Mouse (Mus musculus): Measurements from ENCODE around the gene E130208F15Rik. TPM values are rescaled to one million over a fixed set of nuclear protein-coding genes. Genes with fewer than 3 reads are reported as not detected.

E130208F15Rik gene
- polyA plus RNA-seq (2015; fragmentation: Nextera tagmentation; extraction: Ambion mirVana): 5.7 TPM in 1 of 2 replicates, not detected in the other

DNA sequence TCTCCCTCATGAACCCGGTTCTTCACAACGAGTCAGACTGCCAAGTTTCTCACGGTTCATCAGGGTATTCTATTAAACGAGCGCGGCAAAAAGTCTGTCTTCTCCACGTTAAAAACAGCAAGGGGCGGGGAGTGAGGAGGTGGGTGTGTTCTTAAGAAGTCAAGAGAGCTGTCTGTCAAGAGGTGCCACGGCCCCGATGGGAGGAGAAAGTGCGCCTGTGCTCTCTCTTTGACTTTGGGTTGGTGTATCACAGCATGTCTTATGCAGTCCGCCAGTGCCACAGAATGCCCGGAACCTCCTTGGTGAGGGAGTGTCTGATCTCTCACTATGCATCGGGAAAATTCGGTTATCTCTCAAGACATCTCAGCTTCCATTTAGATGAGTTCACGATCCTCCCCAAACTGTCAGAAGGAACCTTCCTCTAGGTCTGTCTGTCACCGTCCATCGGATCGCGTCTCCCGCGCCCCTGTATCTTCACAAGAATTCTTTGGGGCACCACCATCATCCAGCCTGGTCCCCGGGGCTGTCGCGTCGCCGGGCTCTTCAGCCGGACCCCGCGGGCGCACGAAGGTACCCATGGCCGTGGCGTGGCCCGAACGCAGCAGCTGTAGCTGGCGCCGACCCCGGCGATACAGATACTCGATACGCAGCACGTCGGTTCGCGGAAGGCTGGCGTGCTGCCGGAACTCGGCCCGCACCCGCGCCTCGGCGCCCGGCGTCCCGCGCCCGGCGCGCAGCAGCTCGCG, at the start of gene E130208F15Rik:
TSS of gene E130208F15Rik (plus strand) at position 202 of the 746 bp plus-strand sequence.
- Histone ChIP-seq H3K9me3 (no peaks in the 10 kb centered on the region), H3K27ac (replicated peaks) (peak within 1 kb of the TSS; percentile 89), H3K4me2 (peak within 1 kb of the TSS; percentile 78), H3K4me3 (peak within 1 kb of the TSS; percentile 89), H3K27me3 (peaks cover 5% of the 10 kb centered on the region; the same call in 1 of the 2 replicates), H3K36me3 (0 out of 2 replicates have a peak, but pooled peaks cover 18% of the 10 kb centered on the region), H3K9ac (peak within 1 kb of the TSS; percentile 92), H3K4me1 (replicated peaks) (peaks cover 24% of the 10 kb centered on the region)
- under 1% methylated on average over 57 of the region's 63 CpGs for WGBS
- ATAC-seq (ENCODE audit: low read depth): peak; percentile 71

DNA sequence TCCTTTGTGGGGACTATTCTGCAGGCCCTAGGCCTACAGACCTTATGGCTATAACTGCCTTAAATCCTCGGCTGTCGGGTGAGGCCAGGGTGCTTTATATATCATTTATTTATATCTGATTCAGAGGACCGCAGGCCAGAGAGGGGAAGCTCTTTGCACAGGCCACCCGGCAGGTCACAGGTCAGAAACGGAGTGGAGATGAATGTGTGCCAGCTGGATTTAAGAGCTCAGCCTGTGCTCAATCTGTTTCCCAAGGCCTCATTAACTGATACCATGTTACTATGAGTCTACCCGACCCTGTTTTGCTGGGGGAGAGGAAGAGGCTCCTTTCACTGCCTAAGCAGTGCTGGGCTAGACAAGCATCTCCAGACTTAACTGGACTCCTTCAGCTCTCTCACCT, 47.2 kb upstream of the E130208F15Rik start:
- no peak overlapping the region for H3K4me3 ChIP-seq
- no peak overlapping the region for H3K27ac ChIP-seq (replicated peaks)
- H3K36me3 ChIP-seq: no peaks in the 10 kb centered on the region
- ATAC-seq (ENCODE audit: low read depth): no peak
- H3K9ac ChIP-seq: no peak overlapping the region
- H3K27me3 ChIP-seq: no peaks in the 10 kb centered on the region
- 81% methylated on average over 6 of the region's 6 CpGs for WGBS
- H3K4me2 ChIP-seq: no peak overlapping the region
- no peaks in the 10 kb centered on the region for H3K9me3 ChIP-seq
- 0 out of 2 replicates have a peak, but pooled peaks cover 6% of the 10 kb centered on the region for H3K4me1 ChIP-seq (replicated peaks)

DNA sequence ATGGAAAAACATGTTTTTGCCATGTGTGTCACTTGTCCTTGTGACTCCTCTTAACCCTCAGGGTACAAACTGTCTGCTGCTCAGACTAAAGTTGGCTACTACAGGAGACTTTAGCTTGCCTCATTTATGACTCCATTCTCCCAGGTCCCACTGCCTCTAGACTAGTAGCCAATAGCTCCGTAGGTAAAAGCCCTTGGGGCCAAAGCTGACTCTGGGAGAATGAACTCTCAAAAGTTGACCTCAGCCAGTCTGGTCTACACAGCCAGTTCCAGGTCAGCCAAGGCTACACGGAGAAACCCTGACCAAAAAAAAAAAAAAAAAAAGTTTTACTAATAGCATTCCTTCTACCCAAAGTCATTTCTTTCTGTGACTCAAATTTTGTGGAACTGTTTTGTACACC, 42.6 kb upstream of the E130208F15Rik start:
- Histone ChIP-seq H3K9me3 (no peaks in the 10 kb centered on the region), H3K9ac (no peak overlapping the region), H3K4me1 (replicated peaks) (peaks cover 19% of the 10 kb centered on the region), H3K27me3 (no peaks in the 10 kb centered on the region), H3K27ac (replicated peaks) (no peak overlapping the region), H3K36me3 (no peaks in the 10 kb centered on the region), H3K4me3 (no peak overlapping the region), H3K4me2 (peak overlapping the region; percentile 94; the same call in 1 of the 2 replicates)
- 33% methylated on average over 2 of the region's 2 CpGs for WGBS
- ATAC-seq (ENCODE audit: low read depth): no peak

DNA sequence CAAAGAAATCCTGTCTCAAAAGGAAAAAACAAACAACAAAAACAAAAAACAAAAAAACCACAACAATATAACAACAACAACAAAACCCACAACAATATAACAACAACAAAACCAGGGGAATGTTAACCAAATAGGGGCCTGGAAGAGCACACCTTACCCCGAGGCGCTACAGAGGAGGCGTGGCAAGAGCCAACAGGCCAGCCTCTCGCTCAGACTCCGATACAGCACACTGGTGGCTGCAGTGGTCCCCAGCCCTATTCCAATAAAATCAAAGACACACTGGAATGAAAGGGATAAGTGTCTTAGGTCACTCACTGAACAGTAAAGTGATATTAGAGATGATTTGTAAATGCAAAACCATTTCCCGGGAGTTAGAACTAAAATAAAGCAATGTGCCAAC, 42.0 kb upstream of the E130208F15Rik start:
- ATAC-seq (ENCODE audit: low read depth): 0 out of 2 replicates have a peak, but pooled peaks have one; percentile 19
- peak overlapping the region; percentile 70 for H3K9ac ChIP-seq
- 0% methylated on average over 6 of the region's 6 CpGs for WGBS

DNA sequence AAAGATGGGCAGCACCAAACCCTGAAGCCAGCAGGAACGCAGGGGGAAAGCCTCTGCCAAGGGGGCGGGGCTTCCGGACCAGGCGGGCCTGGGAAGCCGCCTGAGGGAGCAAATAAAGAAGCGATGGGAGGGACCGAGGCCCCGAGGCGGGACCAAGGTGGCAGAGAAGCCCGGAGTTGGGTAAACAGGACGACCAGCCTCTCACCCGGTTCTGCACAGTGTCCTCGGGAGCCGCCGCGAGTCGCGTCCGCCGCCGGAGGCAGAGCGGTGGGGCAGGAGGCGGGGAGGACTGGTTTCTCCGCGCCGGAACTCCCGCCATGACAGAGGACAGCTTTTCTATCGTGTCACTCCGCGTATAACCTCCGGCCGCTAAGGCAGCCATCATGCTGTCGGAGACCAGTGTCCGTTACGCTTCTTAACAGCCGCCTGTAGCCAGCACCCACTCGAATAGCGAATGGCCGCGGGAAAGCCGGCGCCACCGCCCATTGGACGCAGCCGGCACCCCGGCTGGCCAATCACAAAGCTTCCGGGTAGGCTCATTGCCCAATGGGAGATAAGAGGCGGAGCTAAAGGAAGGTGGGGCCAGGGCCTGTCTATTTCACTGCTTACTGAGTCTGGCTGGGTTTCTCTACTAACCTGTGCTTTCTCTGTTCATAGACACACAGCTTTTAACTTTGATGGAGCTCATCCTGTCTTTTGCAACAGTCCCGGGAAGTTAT, 41.4 kb upstream of the E130208F15Rik start, which contains the start of the genes Thap8 and Wdr62:
TSS of gene Thap8 (plus strand) at position 144 of the 719 bp plus-strand sequence.
TSS of gene Wdr62 (minus strand) at position 469 of the 719 bp plus-strand sequence.
- under 1% methylated on average over 49 of the region's 49 CpGs for WGBS
- ATAC-seq (ENCODE audit: low read depth): peak; percentile 97
- peak within 1 kb of the TSS; percentile 94 for H3K4me2 ChIP-seq
- H3K4me1 ChIP-seq (replicated peaks): peaks cover 19% of the 10 kb centered on the region
- peak within 1 kb of the TSS; percentile 76 for H3K4me3 ChIP-seq
- H3K36me3 ChIP-seq: no peaks in the 10 kb centered on the region
- no peaks in the 10 kb centered on the region for H3K9me3 ChIP-seq
- H3K27ac ChIP-seq (replicated peaks): peak within 1 kb of the TSS; percentile 97
- H3K27me3 ChIP-seq: no peaks in the 10 kb centered on the region
- peak within 1 kb of the TSS; percentile 70 for H3K9ac ChIP-seq

More for the DNA sequence above, 42.0 kb upstream of the E130208F15Rik start:
- peak overlapping the region; percentile 94 for H3K4me2 ChIP-seq
- peak overlapping the region; percentile 76 for H3K4me3 ChIP-seq
- H3K27ac ChIP-seq (replicated peaks): no peak overlapping the region
- H3K27me3 ChIP-seq: no peaks in the 10 kb centered on the region
- no peaks in the 10 kb centered on the region for H3K36me3 ChIP-seq
- H3K9me3 ChIP-seq: no peaks in the 10 kb centered on the region
- peaks cover 19% of the 10 kb centered on the region for H3K4me1 ChIP-seq (replicated peaks)

DNA sequence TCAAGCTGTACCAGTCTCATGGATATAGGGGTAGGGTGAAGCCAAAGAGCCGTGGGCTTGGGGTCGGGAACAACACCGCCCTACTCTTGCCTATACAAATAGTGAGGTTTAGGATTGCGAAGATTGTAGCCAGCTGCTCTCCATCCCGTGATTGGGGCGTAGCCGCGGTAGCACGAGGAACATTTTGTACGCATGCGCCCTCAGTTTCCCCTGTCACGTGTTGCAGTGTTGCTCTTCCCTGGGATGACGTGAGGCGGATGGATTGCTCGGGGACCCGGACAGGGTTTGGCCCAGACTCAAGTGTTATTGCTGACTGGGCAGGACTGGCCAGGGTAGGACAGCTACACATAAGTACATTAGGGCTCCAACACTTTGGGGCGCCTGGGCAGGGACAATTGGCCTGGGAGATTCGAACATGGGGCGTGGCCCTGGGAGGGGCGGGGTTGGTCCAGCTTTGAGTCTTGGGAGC, 40.8 kb upstream of the E130208F15Rik start:
- Histone ChIP-seq H3K36me3 (no peaks in the 10 kb centered on the region), H3K4me1 (replicated peaks) (peaks cover 19% of the 10 kb centered on the region), H3K4me2 (peak overlapping the region; percentile 94), H3K27me3 (no peaks in the 10 kb centered on the region), H3K27ac (replicated peaks) (peak overlapping the region; percentile 97), H3K4me3 (peak overlapping the region; percentile 76), H3K9ac (peak overlapping the region; percentile 70), H3K9me3 (no peaks in the 10 kb centered on the region)
- under 1% methylated on average over 20 of the region's 20 CpGs for WGBS
- ATAC-seq (ENCODE audit: low read depth): peak; percentile 89

DNA sequence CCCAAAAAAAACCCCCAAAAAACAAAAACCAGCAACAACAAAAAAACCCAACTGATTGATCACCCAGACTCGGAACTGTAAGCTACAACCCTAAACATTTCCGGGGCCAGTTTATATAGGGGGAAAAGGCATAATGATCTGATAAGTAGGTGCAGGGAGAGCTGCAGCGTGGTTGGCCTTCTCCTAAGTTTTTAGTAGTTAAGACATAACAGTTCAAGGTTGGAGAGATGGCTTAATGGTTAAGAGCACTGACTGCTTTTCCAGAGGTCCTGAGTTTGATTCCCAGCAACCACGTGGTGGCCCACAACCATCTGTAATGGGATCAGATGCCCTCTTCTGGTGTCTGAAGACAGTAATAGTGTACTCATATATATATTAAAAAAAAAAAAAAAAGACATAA, 40.0 kb upstream of the E130208F15Rik start:
- Histone ChIP-seq H3K4me3 (peak overlapping the region; percentile 76; the same call in 1 of the 2 replicates), H3K27ac (replicated peaks) (no peak overlapping the region), H3K27me3 (no peaks in the 10 kb centered on the region), H3K9me3 (no peaks in the 10 kb centered on the region), H3K4me2 (0 out of 2 replicates have a peak overlapping the region, but pooled peaks have one; percentile 94), H3K9ac (no peak overlapping the region), H3K36me3 (no peaks in the 10 kb centered on the region), H3K4me1 (replicated peaks) (peaks cover 19% of the 10 kb centered on the region)
- WGBS: 77% methylated on average over 4 of the region's 4 CpGs
- no peak for ATAC-seq (ENCODE audit: low read depth)

DNA sequence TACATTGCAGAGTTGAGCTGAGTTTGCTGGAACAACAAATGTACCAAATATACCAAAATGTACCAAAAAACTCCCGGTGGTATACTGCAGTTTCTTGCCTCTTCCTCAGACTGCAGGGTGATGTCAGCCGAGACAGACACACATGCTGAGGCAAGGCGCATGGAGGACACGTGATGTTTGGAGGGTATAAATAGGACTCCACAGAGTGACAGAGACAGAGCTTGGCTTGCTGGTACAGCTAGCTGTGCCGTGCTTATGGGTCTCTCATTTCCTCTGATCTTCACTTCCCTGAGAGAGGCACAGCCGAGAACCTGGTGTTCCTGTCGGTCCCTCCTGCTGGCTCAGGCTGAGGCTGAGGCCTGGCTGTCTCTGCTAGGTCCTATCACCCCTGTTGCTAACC, 38.8 kb upstream of the E130208F15Rik start:
- Histone ChIP-seq H3K36me3 (no peaks in the 10 kb centered on the region), H3K9ac (no peak overlapping the region), H3K9me3 (no peaks in the 10 kb centered on the region), H3K27me3 (no peaks in the 10 kb centered on the region), H3K27ac (replicated peaks) (no peak overlapping the region), H3K4me3 (no peak overlapping the region), H3K4me2 (no peak overlapping the region), H3K4me1 (replicated peaks) (peaks cover 19% of the 10 kb centered on the region)
- no peak for ATAC-seq (ENCODE audit: low read depth)
- 84% methylated on average over 7 of the region's 7 CpGs for WGBS

DNA sequence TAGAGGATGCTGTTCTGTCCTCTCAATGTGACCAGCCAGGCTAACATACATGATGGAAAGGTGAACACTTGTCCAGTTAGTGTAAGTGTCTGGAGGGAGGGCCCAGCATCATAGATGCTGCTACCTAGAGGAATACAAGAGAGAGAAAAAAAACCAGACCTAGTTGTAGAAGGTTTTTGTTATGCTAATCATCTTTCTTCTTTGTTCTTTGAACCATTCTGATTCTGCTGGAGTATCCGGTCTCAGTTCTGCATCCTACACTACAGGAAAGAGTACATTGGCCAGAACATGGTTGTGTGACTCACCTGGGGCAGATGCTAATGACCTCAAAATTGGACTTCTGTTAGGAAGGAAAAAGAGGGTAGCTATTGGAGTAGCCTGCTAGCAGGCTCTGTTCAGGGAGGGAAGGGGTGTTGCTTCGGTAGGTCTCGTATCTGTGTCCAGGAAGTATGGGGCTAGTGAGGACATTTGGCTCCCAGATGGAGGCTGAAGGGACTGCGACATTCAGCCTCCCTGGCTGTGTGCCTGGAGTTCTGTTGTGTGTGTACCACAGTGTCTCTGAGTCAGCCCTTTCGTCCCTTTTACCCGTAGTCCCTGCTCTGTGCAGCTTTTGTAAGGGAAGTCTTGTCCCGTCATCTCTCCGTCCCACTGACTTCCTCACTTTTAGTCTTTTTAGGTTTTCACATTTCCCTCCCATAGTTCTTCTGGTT, 34.7 kb upstream of the E130208F15Rik start:
- Histone ChIP-seq H3K27me3 (no peaks in the 10 kb centered on the region), H3K4me3 (no peak overlapping the region), H3K4me1 (replicated peaks) (peaks cover 20% of the 10 kb centered on the region), H3K9me3 (no peaks in the 10 kb centered on the region), H3K27ac (replicated peaks) (no peak overlapping the region), H3K36me3 (no peaks in the 10 kb centered on the region), H3K4me2 (no peak overlapping the region), H3K9ac (no peak overlapping the region)
- 51% methylated on average over 8 of the region's 8 CpGs for WGBS
- ATAC-seq (ENCODE audit: low read depth): no peak

DNA sequence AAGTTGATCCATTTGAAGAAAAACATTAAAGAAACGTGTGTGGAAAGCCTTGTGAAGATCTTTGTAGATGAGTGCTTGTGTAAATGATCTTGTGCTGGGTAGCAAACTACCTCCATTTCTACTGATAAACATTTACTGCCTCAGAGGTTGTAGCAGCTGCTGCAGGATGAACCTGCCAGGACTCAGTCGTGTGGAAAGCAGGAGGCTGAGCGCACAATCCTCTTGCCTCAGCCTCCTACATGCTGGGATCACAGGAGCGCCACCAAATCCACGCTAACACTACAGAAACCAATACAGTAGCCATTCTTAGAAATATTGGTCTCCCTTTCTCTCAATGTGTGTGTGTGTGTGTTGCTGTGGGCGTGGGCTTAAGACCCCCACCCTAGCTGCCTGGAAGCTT, 33.5 kb upstream of the E130208F15Rik start:
- no peak overlapping the region for H3K4me3 ChIP-seq
- no peak overlapping the region for H3K27ac ChIP-seq (replicated peaks)
- ATAC-seq (ENCODE audit: low read depth): no peak
- no peaks in the 10 kb centered on the region for H3K36me3 ChIP-seq
- H3K4me2 ChIP-seq: no peak overlapping the region
- WGBS: 71% methylated on average over 6 of the region's 6 CpGs
- H3K9ac ChIP-seq: no peak overlapping the region
- no peaks in the 10 kb centered on the region for H3K27me3 ChIP-seq
- peaks cover 31% of the 10 kb centered on the region for H3K4me1 ChIP-seq (replicated peaks)
- no peaks in the 10 kb centered on the region for H3K9me3 ChIP-seq

DNA sequence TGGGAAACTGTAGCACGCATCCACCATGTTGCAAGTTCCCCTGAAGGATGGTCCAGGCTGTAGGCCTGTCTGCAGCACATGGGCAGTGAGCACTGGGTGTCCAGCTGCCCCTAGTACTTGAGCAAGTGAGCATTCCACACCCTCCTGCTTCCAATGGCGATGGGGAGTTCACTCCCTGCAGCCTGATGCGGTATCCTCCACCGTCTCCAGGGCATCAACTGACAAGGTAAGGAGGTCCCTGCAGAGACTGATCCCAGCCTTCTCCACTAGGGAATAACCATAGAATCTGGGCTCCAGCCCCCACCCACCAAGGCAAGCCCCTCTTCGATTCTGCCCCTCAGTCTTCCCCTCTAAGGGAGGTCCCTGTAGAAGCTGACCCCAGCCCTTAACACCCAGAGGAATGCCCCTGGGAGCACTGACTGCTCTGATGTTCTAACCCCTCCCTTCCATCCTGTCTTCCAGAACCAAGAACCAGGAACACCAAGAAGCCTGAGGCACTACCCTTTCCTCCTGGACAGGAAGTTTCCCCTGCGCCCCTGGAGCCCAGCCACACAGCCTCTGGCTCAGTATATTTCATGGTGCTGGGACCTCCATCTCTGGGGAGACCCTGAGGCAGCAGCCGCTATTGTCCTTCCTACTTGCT, 32.3 kb upstream of the E130208F15Rik start:
- 71% methylated on average over 7 of the region's 7 CpGs for WGBS
- no peak overlapping the region for H3K9ac ChIP-seq

More for the DNA sequence above, 32.3 kb upstream of the E130208F15Rik start:
- H3K9me3 ChIP-seq: no peaks in the 10 kb centered on the region
- no peaks in the 10 kb centered on the region for H3K27me3 ChIP-seq
- H3K4me3 ChIP-seq: no peak overlapping the region
- H3K36me3 ChIP-seq: peaks cover 9% of the 10 kb centered on the region; the same call in 1 of the 2 replicates
- no peak overlapping the region for H3K27ac ChIP-seq (replicated peaks)
- H3K4me1 ChIP-seq (replicated peaks): peaks cover 41% of the 10 kb centered on the region
- no peak overlapping the region for H3K4me2 ChIP-seq
- no peak for ATAC-seq (ENCODE audit: low read depth)
